Mouse (Mus musculus): ENCODE measurements at regions not wholly inside any gene's neighbourhood (a gene's known extent, or its start where the extent isn't known, plus 50 kb on each side); places are given as distances from the start of the nearest gene placed in this dataset.

- no peak overlapping the region for H3K4me3 ChIP-seq (ENCODE audit: low read length)
- 82% methylated on average over 3 of the region's 3 CpGs for WGBS
- H3K9me3 ChIP-seq (ENCODE audit: low read length) = no peaks in the 10 kb centered on the region
- H3K36me3 ChIP-seq (ENCODE audit: insufficient read depth, low read length) = no peaks in the 10 kb centered on the region
- no peak overlapping the region for H3K4me2 ChIP-seq (replicated peaks; ENCODE audit: low read depth, low read length)
- no peak overlapping the region for H3K9ac ChIP-seq (replicated peaks; ENCODE audit: low read length)
- ATAC-seq (ENCODE audit: low FRiP score, low TSS enrichment) = no peak
- H3K27ac ChIP-seq (ENCODE audit: low read length) = no peak overlapping the region
- H3K4me1 ChIP-seq (ENCODE audit: insufficient read depth, low read length) = no peaks in the 10 kb centered on the region
- H3K27me3 ChIP-seq (ENCODE audit: insufficient read depth, low read length) = no peaks in the 10 kb centered on the region
Measured at GRCm38 (mm10) chr19:60408436-60408835, 59.7 kb downstream of the Prlhr start.

DNA sequence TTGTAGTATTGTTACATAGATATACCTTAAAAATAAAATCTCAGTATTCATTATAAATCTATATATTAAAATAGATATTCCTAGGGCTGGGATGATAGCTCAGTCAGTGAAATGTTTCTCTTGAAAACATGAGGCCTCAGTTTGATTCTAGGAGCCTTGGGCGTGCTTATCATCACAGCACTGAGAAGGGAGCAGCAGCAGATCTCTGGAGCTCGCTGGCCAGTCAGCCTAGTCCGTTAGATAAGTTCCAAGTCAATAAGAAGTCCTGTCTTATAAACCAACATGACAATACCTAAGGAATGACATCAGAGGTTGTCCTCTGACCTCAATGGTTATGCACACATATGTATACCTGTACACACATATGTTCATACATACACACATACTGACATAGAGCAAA, 68.7 kb downstream of the Prlhr start:
- no peaks in the 10 kb centered on the region for H3K9me3 ChIP-seq (ENCODE audit: low read length)
- WGBS = 78% methylated on average over 3 of the region's 3 CpGs
- no peak overlapping the region for H3K4me2 ChIP-seq (replicated peaks; ENCODE audit: low read depth, low read length)
- ATAC-seq (ENCODE audit: low FRiP score, low TSS enrichment) = no peak
- no peaks in the 10 kb centered on the region for H3K4me1 ChIP-seq (ENCODE audit: insufficient read depth, low read length)
- H3K9ac ChIP-seq (replicated peaks; ENCODE audit: low read length) = no peak overlapping the region
- no peaks in the 10 kb centered on the region for H3K36me3 ChIP-seq (ENCODE audit: insufficient read depth, low read length)
- no peak overlapping the region for H3K4me3 ChIP-seq (ENCODE audit: low read length)
- no peaks in the 10 kb centered on the region for H3K27me3 ChIP-seq (ENCODE audit: insufficient read depth, low read length)
- no peak overlapping the region for H3K27ac ChIP-seq (ENCODE audit: low read length)

- WGBS = 67% methylated on average over 1 of the region's 1 CpGs
- no peak for ATAC-seq (ENCODE audit: low FRiP score, low TSS enrichment)
- no peak overlapping the region for H3K9ac ChIP-seq (replicated peaks; ENCODE audit: low read length)
- H3K9me3 ChIP-seq (ENCODE audit: low read length) = no peaks in the 10 kb centered on the region
- H3K27ac ChIP-seq (ENCODE audit: low read length) = no peak overlapping the region
- no peaks in the 10 kb centered on the region for H3K36me3 ChIP-seq (ENCODE audit: insufficient read depth, low read length)
- H3K4me1 ChIP-seq (ENCODE audit: insufficient read depth, low read length) = no peaks in the 10 kb centered on the region
- H3K4me3 ChIP-seq (ENCODE audit: low read length) = no peak overlapping the region
- H3K4me2 ChIP-seq (replicated peaks; ENCODE audit: low read depth, low read length) = no peak overlapping the region
- H3K27me3 ChIP-seq (ENCODE audit: insufficient read depth, low read length) = no peaks in the 10 kb centered on the region
Measured at GRCm38 (mm10) chr19:60397666-60398065, 70.4 kb downstream of the Prlhr start.

- Histone ChIP-seq H3K4me2 (replicated peaks; ENCODE audit: low read depth, low read length) (no peak overlapping the region), H3K9ac (replicated peaks; ENCODE audit: low read length) (no peak overlapping the region), H3K4me1 (ENCODE audit: insufficient read depth, low read length) (no peaks in the 10 kb centered on the region), H3K36me3 (ENCODE audit: insufficient read depth, low read length) (no peaks in the 10 kb centered on the region), H3K27me3 (ENCODE audit: insufficient read depth, low read length) (no peaks in the 10 kb centered on the region), H3K4me3 (ENCODE audit: low read length) (no peak overlapping the region), H3K9me3 (ENCODE audit: low read length) (no peaks in the 10 kb centered on the region), H3K27ac (ENCODE audit: low read length) (no peak overlapping the region)
- ATAC-seq (ENCODE audit: low FRiP score, low TSS enrichment) = no peak
- 67% methylated on average over 5 of the region's 5 CpGs for WGBS
Measured at GRCm38 (mm10) chr19:60396604-60397003, 71.5 kb downstream of the Prlhr start.

DNA sequence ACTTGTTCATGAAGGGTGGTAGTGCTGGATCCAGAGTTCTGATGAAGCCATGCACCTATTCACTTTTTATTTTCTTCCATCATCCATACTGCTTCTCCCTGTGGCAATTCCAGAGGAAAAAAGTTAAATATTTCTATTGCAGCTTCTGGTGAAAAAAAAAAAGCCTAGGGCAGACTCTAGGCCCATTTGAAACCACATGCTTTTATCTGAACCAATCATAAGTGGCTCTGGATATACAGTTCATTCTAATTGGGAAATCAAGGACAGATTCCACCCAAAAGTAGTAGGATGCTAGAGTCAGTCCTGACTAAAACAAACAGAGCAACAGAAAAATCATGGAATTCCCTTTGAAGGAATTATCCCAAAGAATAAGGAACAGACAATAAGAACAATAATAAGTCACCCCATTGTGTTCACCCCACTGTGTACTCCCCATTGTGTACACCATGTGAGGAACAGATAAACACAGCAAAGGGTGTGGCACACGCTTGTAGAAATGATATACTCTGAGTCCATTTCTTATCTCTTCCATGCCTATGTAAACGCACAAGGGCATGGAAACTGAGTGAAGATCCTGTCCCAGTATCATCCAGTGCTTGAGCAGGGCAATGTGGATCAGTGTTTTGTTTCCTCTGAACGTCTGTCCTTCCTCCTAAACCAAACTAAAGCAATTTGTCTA, 81.4 kb downstream of the Prlhr start:
- ATAC-seq (ENCODE audit: low FRiP score, low TSS enrichment) = no peak
- WGBS = 61% methylated on average over 3 of the region's 3 CpGs
- no peak overlapping the region for H3K4me3 ChIP-seq (ENCODE audit: low read length)

GRCm38 (mm10) chr19:60384721-60385120, 83.4 kb downstream of the Prlhr start:
- Histone ChIP-seq H3K27ac (ENCODE audit: low read length) (no peak overlapping the region), H3K9me3 (ENCODE audit: low read length) (no peaks in the 10 kb centered on the region), H3K4me1 (ENCODE audit: insufficient read depth, low read length) (peaks cover 5% of the 10 kb centered on the region), H3K4me3 (ENCODE audit: low read length) (no peak overlapping the region), H3K36me3 (ENCODE audit: insufficient read depth, low read length) (no peaks in the 10 kb centered on the region), H3K9ac (replicated peaks; ENCODE audit: low read length) (no peak overlapping the region), H3K27me3 (ENCODE audit: insufficient read depth, low read length) (no peaks in the 10 kb centered on the region), H3K4me2 (replicated peaks; ENCODE audit: low read depth, low read length) (no peak overlapping the region)
- WGBS = 52% methylated on average over 5 of the region's 5 CpGs
- no peak for ATAC-seq (ENCODE audit: low FRiP score, low TSS enrichment)

More for the DNA sequence above, 81.4 kb downstream of the Prlhr start:
- H3K27ac ChIP-seq (ENCODE audit: low read length) = no peak overlapping the region
- no peak overlapping the region for H3K9ac ChIP-seq (replicated peaks; ENCODE audit: low read length)
- H3K4me2 ChIP-seq (replicated peaks; ENCODE audit: low read depth, low read length) = no peak overlapping the region
- peaks cover 5% of the 10 kb centered on the region for H3K4me1 ChIP-seq (ENCODE audit: insufficient read depth, low read length)
- no peaks in the 10 kb centered on the region for H3K36me3 ChIP-seq (ENCODE audit: insufficient read depth, low read length)
- no peaks in the 10 kb centered on the region for H3K9me3 ChIP-seq (ENCODE audit: low read length)
- no peaks in the 10 kb centered on the region for H3K27me3 ChIP-seq (ENCODE audit: insufficient read depth, low read length)

- no peak overlapping the region for H3K4me3 ChIP-seq (ENCODE audit: low read length)
- no peak overlapping the region for H3K4me2 ChIP-seq (replicated peaks; ENCODE audit: low read depth, low read length)
- H3K27ac ChIP-seq (ENCODE audit: low read length) = no peak overlapping the region
- H3K9me3 ChIP-seq (ENCODE audit: low read length) = no peaks in the 10 kb centered on the region
- H3K36me3 ChIP-seq (ENCODE audit: insufficient read depth, low read length) = no peaks in the 10 kb centered on the region
- peaks cover 5% of the 10 kb centered on the region for H3K4me1 ChIP-seq (ENCODE audit: insufficient read depth, low read length)
- H3K27me3 ChIP-seq (ENCODE audit: insufficient read depth, low read length) = no peaks in the 10 kb centered on the region
- ATAC-seq (ENCODE audit: low FRiP score, low TSS enrichment) = no peak
- H3K9ac ChIP-seq (replicated peaks; ENCODE audit: low read length) = no peak overlapping the region
Measured at GRCm38 (mm10) chr19:60382661-60383060, 85.4 kb downstream of the Prlhr start.

DNA sequence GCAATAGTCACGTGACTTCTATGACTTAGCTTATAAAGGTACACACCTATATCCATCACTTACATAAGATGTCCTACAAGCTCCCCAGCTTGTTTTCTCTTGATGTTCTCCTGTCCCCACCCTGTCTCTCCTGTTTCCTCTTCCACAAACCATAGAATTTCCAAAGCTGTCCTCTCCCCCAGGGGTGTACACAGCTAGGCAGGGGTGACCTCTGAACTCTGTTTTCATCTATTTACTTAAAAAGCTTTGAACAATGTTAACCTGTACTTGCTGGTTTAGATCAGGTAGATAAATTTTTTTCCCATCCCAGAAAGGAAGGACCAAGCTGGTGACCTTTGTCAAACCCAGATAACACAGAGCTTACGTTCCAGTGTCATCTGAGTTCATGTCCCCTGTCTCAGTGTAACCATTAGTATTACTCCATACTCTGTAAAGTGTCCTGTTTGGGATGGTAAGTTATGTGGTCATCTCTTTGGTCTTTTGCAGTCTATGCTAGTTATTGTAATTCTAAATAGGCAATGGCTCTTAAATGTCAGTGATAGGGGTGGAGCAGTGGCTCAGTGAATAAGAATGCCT, 89.0 kb downstream of the Prlhr start:
- Histone ChIP-seq H3K4me1 (ENCODE audit: insufficient read depth, low read length) (peaks cover 5% of the 10 kb centered on the region), H3K4me2 (replicated peaks; ENCODE audit: low read depth, low read length) (no peak overlapping the region), H3K27me3 (ENCODE audit: insufficient read depth, low read length) (no peaks in the 10 kb centered on the region), H3K27ac (ENCODE audit: low read length) (no peak overlapping the region), H3K9ac (replicated peaks; ENCODE audit: low read length) (no peak overlapping the region), H3K4me3 (ENCODE audit: low read length) (no peak overlapping the region), H3K9me3 (ENCODE audit: low read length) (no peaks in the 10 kb centered on the region), H3K36me3 (ENCODE audit: insufficient read depth, low read length) (no peaks in the 10 kb centered on the region)
- no peak for ATAC-seq (ENCODE audit: low FRiP score, low TSS enrichment)
- 77% methylated on average over 2 of the region's 2 CpGs for WGBS

DNA sequence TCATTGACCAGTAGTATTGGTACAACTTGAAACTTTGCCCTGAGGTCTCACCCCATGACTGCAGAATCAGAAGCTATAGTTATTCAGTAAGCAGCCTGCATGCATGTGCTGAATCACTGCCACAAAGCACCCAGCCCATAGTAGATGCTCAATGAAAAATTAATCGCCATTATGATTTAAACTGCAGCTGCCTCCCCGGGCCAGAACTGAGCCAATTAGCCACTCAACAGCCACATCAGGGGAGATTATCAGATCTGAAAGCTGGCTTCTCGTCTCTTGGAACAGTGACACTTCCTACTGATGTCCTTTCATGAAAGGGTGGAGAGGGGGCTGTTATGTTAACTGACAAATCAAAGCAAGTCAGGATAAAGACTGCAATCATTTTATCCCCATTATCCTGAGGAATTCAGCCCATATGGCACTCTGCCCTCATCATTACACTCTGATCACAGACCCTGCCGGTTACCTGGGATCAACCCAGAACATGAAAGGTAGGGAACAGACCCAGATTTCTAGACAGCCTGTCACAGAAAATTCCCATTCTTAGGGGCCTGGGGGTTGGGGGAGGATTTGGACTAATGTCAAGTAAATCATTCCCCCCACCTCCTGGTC, 104.0 kb downstream of the Prlhr start:
- Histone ChIP-seq H3K9me3 (ENCODE audit: low read length) (no peaks in the 10 kb centered on the region), H3K4me2 (replicated peaks; ENCODE audit: low read depth, low read length) (no peak overlapping the region), H3K27ac (ENCODE audit: low read length) (no peak overlapping the region), H3K36me3 (ENCODE audit: insufficient read depth, low read length) (no peaks in the 10 kb centered on the region), H3K9ac (replicated peaks; ENCODE audit: low read length) (no peak overlapping the region), H3K4me3 (ENCODE audit: low read length) (no peak overlapping the region), H3K4me1 (ENCODE audit: insufficient read depth, low read length) (peaks cover 6% of the 10 kb centered on the region; the same call in 1 of the 2 replicates), H3K27me3 (ENCODE audit: insufficient read depth, low read length) (peaks cover 10% of the 10 kb centered on the region; the same call in 1 of the 2 replicates)
- no peak for ATAC-seq (ENCODE audit: low FRiP score, low TSS enrichment)
- 51% methylated on average over 4 of the region's 4 CpGs for WGBS

- H3K27me3 ChIP-seq (ENCODE audit: insufficient read depth, low read length) = no peaks in the 10 kb centered on the region
- no peak overlapping the region for H3K4me3 ChIP-seq (ENCODE audit: low read length)
- no peak overlapping the region for H3K9ac ChIP-seq (replicated peaks; ENCODE audit: low read length)
- 96% methylated on average over 12 of the region's 12 CpGs for WGBS
- H3K4me1 ChIP-seq (ENCODE audit: insufficient read depth, low read length) = no peaks in the 10 kb centered on the region
- H3K36me3 ChIP-seq (ENCODE audit: insufficient read depth, low read length) = no peaks in the 10 kb centered on the region
- no peak overlapping the region for H3K27ac ChIP-seq (ENCODE audit: low read length)
- ATAC-seq (ENCODE audit: low FRiP score, low TSS enrichment) = no peak
- H3K9me3 ChIP-seq (ENCODE audit: low read length) = no peaks in the 10 kb centered on the region
- H3K4me2 ChIP-seq (replicated peaks; ENCODE audit: low read depth, low read length) = no peak overlapping the region
Measured at GRCm38 (mm10) chr19:60344911-60345310, 118.4 kb upstream of the Fam204a start.

Measured in kidney, embryonic 16.5 days (tissue).